Mouse (Mus musculus): ENCODE measurements around the gene Ddx49. TPM values are rescaled to one million over a fixed set of nuclear protein-coding genes. Genes with fewer than 3 reads are reported as not detected.

Ddx49 gene
- total and polyA plus RNA-seq, 2 experiments, result 19.3 to 36.5 TPM

- peak within 1 kb of the TSS; percentile 85 for H3K4me3 ChIP-seq (ENCODE audit: insufficient read depth, low read depth, low read length)
- peak; percentile 58 for DNase-seq (ENCODE audit: extremely low read depth, low read depth, low spot score)
- no peak within 1 kb of the TSS; the same call in 1 of the 2 replicates for H3K27ac ChIP-seq (replicated peaks; ENCODE audit: insufficient read depth, low read depth, low read length)
- H3K79me2 ChIP-seq (ENCODE audit: control insufficient read depth, insufficient read depth, low read length), result no peaks in the 10 kb centered on the region
- no peaks in the 10 kb centered on the region for H3K4me1 ChIP-seq (ENCODE audit: control insufficient read depth, insufficient read depth, low read length)
- 3% methylated on average over 34 of the region's 36 CpGs for WGBS
- H3K9ac ChIP-seq (ENCODE audit: low read depth, low read length), result peak within 1 kb of the TSS; percentile 81
- no peaks in the 10 kb centered on the region for H3K27me3 ChIP-seq (ENCODE audit: control insufficient read depth, insufficient read depth, low read length)
- no peaks in the 10 kb centered on the region for H3K36me3 ChIP-seq (ENCODE audit: control insufficient read depth, insufficient read depth, low read length)
- TF ChIP-seq CTCF (IDR thresholded peaks at IDR 0.05; ENCODE audit: low read depth, low read length) (peak; percentile 68), POLR2A (IDR thresholded peaks at IDR 0.05; ENCODE audit: extremely low read depth, insufficient read depth, low read length) (no peak)
Measured at GRCm38 (mm10) chr8:70282603-70283135, 19.6 kb downstream of the Ddx49 start, which contains the start of gene Homer3. Homer3 (plus strand) TSS chr8:70282827.

GRCm38 (mm10) chr8:70281001-70281400, 21.3 kb downstream of the Ddx49 start:
- Histone ChIP-seq H3K4me3 (ENCODE audit: insufficient read depth, low read depth, low read length) (no peak overlapping the region), H3K27ac (replicated peaks; ENCODE audit: insufficient read depth, low read depth, low read length) (no peak overlapping the region), H3K27me3 (ENCODE audit: control insufficient read depth, insufficient read depth, low read length) (no peaks in the 10 kb centered on the region), H3K4me1 (ENCODE audit: control insufficient read depth, insufficient read depth, low read length) (no peaks in the 10 kb centered on the region), H3K36me3 (ENCODE audit: control insufficient read depth, insufficient read depth, low read length) (no peaks in the 10 kb centered on the region), H3K9ac (ENCODE audit: low read depth, low read length) (no peak overlapping the region), H3K79me2 (ENCODE audit: control insufficient read depth, insufficient read depth, low read length) (no peaks in the 10 kb centered on the region)
- DNase-seq (ENCODE audit: extremely low read depth, low read depth, low spot score), result no peak
- 74% methylated on average over 3 of the region's 3 CpGs for whole genome bisulfite sequencing
- TF ChIP-seq POLR2A (IDR thresholded peaks at IDR 0.05; ENCODE audit: extremely low read depth, insufficient read depth, low read length) (no peak), CTCF (IDR thresholded peaks at IDR 0.05; ENCODE audit: low read depth, low read length) (no peak)

GRCm38 (mm10) chr8:70279266-70279665, 23.0 kb downstream of the Ddx49 start:
- DNase-seq (ENCODE audit: extremely low read depth, low read depth, low spot score), result no peak
- TF ChIP-seq CTCF (IDR thresholded peaks at IDR 0.05; ENCODE audit: low read depth, low read length) (no peak), POLR2A (IDR thresholded peaks at IDR 0.05; ENCODE audit: extremely low read depth, insufficient read depth, low read length) (no peak)
- Histone ChIP-seq H3K9ac (ENCODE audit: low read depth, low read length) (no peak overlapping the region), H3K27ac (replicated peaks; ENCODE audit: insufficient read depth, low read depth, low read length) (no peak overlapping the region), H3K36me3 (ENCODE audit: control insufficient read depth, insufficient read depth, low read length) (no peaks in the 10 kb centered on the region), H3K4me1 (ENCODE audit: control insufficient read depth, insufficient read depth, low read length) (no peaks in the 10 kb centered on the region), H3K4me3 (ENCODE audit: insufficient read depth, low read depth, low read length) (no peak overlapping the region), H3K27me3 (ENCODE audit: control insufficient read depth, insufficient read depth, low read length) (no peaks in the 10 kb centered on the region), H3K79me2 (ENCODE audit: control insufficient read depth, insufficient read depth, low read length) (no peaks in the 10 kb centered on the region)
- WGBS, result 73% methylated on average over 8 of the region's 8 CpGs

GRCm38 (mm10) chr8:70278175-70278574, 24.1 kb downstream of the Ddx49 start:
- H3K27me3 ChIP-seq (ENCODE audit: control insufficient read depth, insufficient read depth, low read length), result no peaks in the 10 kb centered on the region
- WGBS, result 81% methylated on average over 15 of the region's 15 CpGs
- H3K79me2 ChIP-seq (ENCODE audit: control insufficient read depth, insufficient read depth, low read length), result no peaks in the 10 kb centered on the region
- H3K4me3 ChIP-seq (ENCODE audit: insufficient read depth, low read depth, low read length), result no peak overlapping the region
- TF ChIP-seq POLR2A (IDR thresholded peaks at IDR 0.05; ENCODE audit: extremely low read depth, insufficient read depth, low read length), result no peak
- TF ChIP-seq CTCF (IDR thresholded peaks at IDR 0.05; ENCODE audit: low read depth, low read length), result no peak
- H3K4me1 ChIP-seq (ENCODE audit: control insufficient read depth, insufficient read depth, low read length), result no peaks in the 10 kb centered on the region
- H3K27ac ChIP-seq (replicated peaks; ENCODE audit: insufficient read depth, low read depth, low read length), result no peak overlapping the region
- H3K36me3 ChIP-seq (ENCODE audit: control insufficient read depth, insufficient read depth, low read length), result no peaks in the 10 kb centered on the region
- DNase-seq (ENCODE audit: extremely low read depth, low read depth, low spot score), result no peak
- H3K9ac ChIP-seq (ENCODE audit: low read depth, low read length), result no peak overlapping the region

- H3K4me1 ChIP-seq (ENCODE audit: control insufficient read depth, insufficient read depth, low read length), result peaks cover 2% of the 10 kb centered on the region; the same call in 1 of the 2 replicates
- H3K4me3 ChIP-seq (ENCODE audit: insufficient read depth, low read depth, low read length), result no peak overlapping the region
- no peaks in the 10 kb centered on the region for H3K79me2 ChIP-seq (ENCODE audit: control insufficient read depth, insufficient read depth, low read length)
- peak overlapping the region; percentile 19; the same call in 1 of the 2 replicates for H3K27ac ChIP-seq (replicated peaks; ENCODE audit: insufficient read depth, low read depth, low read length)
- DNase-seq (ENCODE audit: extremely low read depth, low read depth, low spot score), result no peak
- no peaks in the 10 kb centered on the region for H3K36me3 ChIP-seq (ENCODE audit: control insufficient read depth, insufficient read depth, low read length)
- TF ChIP-seq POLR2A (IDR thresholded peaks at IDR 0.05; ENCODE audit: extremely low read depth, insufficient read depth, low read length) (no peak), CTCF (IDR thresholded peaks at IDR 0.05; ENCODE audit: low read depth, low read length) (no peak)
- H3K9ac ChIP-seq (ENCODE audit: low read depth, low read length), result no peak overlapping the region
- WGBS, result 78% methylated on average over 3 of the region's 3 CpGs
- H3K27me3 ChIP-seq (ENCODE audit: control insufficient read depth, insufficient read depth, low read length), result no peaks in the 10 kb centered on the region
Measured at GRCm38 (mm10) chr8:70276476-70276875, 25.8 kb downstream of the Ddx49 start.

GRCm38 (mm10) chr8:70274350-70274749, 27.9 kb downstream of the Ddx49 start:
- Histone ChIP-seq H3K9ac (ENCODE audit: low read depth, low read length) (no peak overlapping the region), H3K79me2 (ENCODE audit: control insufficient read depth, insufficient read depth, low read length) (no peaks in the 10 kb centered on the region), H3K27ac (replicated peaks; ENCODE audit: insufficient read depth, low read depth, low read length) (no peak overlapping the region), H3K27me3 (ENCODE audit: control insufficient read depth, insufficient read depth, low read length) (no peaks in the 10 kb centered on the region), H3K36me3 (ENCODE audit: control insufficient read depth, insufficient read depth, low read length) (no peaks in the 10 kb centered on the region), H3K4me1 (ENCODE audit: control insufficient read depth, insufficient read depth, low read length) (peaks cover 2% of the 10 kb centered on the region; the same call in 1 of the 2 replicates), H3K4me3 (ENCODE audit: insufficient read depth, low read depth, low read length) (no peak overlapping the region)
- no peak for DNase-seq (ENCODE audit: extremely low read depth, low read depth, low spot score)
- TF ChIP-seq CTCF (IDR thresholded peaks at IDR 0.05; ENCODE audit: low read depth, low read length), result no peak
- TF ChIP-seq POLR2A (IDR thresholded peaks at IDR 0.05; ENCODE audit: extremely low read depth, insufficient read depth, low read length), result no peak

Measured in liver, adult 2 months (tissue).